Mouse (Mus musculus): Measurements from ENCODE around the gene Pcdh7. TPM values are rescaled to one million over a fixed set of nuclear protein-coding genes. Genes with fewer than 3 reads are reported as not detected.

The Pcdh7 gene
- polyA plus RNA-seq, 1 experiment from 2014 or later, result 1.2 TPM

DNA sequence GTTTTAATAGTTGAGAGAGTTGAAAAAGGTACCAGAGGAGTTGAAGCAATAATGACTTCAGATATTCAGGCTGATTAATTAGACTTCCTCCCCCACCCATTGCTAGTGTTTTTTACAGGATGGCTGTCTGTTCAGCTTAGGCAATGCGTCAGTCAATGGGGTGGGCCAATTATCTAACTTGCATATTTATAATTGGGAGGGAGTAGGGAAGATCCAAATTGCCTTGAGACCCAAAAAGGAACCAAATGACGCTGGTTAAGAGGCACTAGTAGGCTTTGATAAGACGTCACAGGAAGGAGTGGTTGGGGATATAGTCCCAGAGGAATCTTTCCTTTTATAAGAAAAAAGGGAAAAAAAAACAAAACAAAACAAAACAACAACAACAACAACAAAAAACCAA, 49.6 kb downstream of the Pcdh7 start:
- 89% methylated on average over 3 of the region's 3 CpGs for WGBS (ENCODE audit: missing documents)
- no peaks in the 10 kb centered on the region for H3K36me3 ChIP-seq (ENCODE audit: inconsistent target)
- no peaks in the 10 kb centered on the region for H3K79me2 ChIP-seq (ENCODE audit: inconsistent target)
- H3K27ac ChIP-seq, result no peak overlapping the region
- H3K4me3 ChIP-seq (ENCODE audit: inconsistent target), result no peak overlapping the region

DNA sequence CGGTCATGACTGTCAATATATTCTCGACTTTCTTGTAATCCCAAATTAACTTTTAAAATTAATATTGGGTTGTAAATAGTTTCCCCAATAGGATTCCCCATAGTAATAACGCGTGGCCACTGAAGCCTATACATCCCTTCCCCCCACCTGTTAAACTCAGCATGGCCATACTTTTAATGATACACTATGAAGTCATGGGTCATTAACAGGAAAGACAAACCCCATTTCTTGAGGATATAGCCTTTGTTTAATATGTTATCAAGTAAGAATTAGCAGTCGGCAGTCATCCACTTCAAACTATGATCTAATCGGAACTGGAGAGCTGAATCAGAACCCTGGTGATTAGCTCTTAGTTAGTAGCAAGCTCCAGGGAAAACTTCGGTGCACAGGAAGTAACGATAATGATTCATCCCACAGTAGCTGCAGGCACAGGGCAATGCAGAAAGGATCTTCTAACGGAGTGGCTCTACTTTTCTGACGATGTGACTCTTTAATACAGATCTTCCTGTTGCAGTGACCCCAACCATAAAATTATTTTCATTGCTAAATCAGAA, 50.8 kb downstream of the Pcdh7 start:
- WGBS (ENCODE audit: missing documents), result 97% methylated on average over 10 of the region's 10 CpGs
- H3K79me2 ChIP-seq (ENCODE audit: inconsistent target), result no peaks in the 10 kb centered on the region
- no peak overlapping the region for H3K4me3 ChIP-seq (ENCODE audit: inconsistent target)
- H3K36me3 ChIP-seq (ENCODE audit: inconsistent target), result no peaks in the 10 kb centered on the region
- H3K27ac ChIP-seq, result no peak overlapping the region

DNA sequence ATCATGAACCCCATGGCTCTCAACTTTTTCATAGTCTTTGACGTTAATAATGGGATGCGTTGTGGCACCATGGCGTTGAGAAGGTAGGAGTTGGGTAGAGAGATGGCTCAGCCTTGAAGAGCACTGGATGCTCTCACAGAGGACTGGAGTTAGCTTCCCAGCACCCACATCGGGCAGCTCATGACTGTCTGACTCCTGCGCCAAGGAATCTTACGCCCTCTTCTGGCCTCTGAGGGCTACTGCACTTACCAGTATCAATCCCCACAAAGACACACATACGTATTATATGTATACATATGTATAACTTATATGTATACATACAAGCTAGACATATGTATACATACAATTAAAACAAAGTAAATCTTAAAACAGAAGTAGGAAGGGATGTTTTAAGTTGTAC, 51.9 kb downstream of the Pcdh7 start:
- Histone ChIP-seq H3K27ac (no peak overlapping the region), H3K79me2 (ENCODE audit: inconsistent target) (no peaks in the 10 kb centered on the region), H3K36me3 (ENCODE audit: inconsistent target) (no peaks in the 10 kb centered on the region), H3K4me3 (ENCODE audit: inconsistent target) (no peak overlapping the region)
- WGBS (ENCODE audit: missing documents), result 97% methylated on average over 6 of the region's 7 CpGs

DNA sequence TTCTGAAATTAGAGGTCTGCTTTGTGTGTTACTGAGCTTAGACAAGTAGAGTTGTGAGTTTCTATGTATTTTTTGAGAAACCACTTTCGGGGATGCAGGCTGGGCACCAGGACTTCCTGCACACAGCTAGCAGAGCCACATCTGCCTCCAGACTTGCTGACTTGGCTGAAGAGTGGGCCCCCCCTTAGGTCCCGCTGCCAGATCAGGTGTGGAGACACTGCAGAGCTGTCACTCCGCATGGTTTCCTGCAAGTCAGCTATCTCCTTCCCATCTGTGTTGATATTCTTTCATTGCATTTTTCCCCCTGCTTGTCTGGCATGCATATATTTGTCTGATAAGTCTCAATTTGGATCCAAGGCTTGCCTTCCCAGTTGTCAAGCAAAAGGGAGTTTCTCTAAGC, 52.6 kb downstream of the Pcdh7 start:
- H3K79me2 ChIP-seq (ENCODE audit: inconsistent target), result no peaks in the 10 kb centered on the region
- no peak overlapping the region for H3K4me3 ChIP-seq (ENCODE audit: inconsistent target)
- WGBS (ENCODE audit: missing documents), result 43% methylated on average over 3 of the region's 3 CpGs
- no peak overlapping the region for H3K27ac ChIP-seq
- H3K36me3 ChIP-seq (ENCODE audit: inconsistent target), result no peaks in the 10 kb centered on the region

DNA sequence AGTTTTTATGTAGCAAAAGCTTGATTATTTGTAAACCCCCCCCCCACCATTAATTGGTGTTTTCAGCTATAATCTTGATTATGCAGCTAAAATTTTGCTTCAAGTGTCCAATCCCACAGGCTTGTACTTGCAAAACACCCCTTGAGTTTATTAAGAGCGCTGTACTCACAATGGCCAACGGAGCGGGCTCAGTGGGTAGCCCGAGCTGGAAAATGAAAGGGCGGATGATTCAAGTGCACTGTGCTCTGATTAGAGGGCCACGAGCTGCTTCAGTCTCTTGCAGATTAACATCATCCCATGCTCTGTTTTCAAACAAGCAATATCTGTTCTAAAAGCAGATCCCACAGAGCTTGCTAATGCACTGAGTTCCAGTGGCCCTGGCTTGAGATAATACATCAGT, 53.4 kb downstream of the Pcdh7 start:
- Histone ChIP-seq H3K36me3 (ENCODE audit: inconsistent target) (no peaks in the 10 kb centered on the region), H3K27ac (no peak overlapping the region), H3K79me2 (ENCODE audit: inconsistent target) (no peaks in the 10 kb centered on the region), H3K4me3 (ENCODE audit: inconsistent target) (no peak overlapping the region)
- WGBS (ENCODE audit: missing documents), result 91% methylated on average over 6 of the region's 6 CpGs

DNA sequence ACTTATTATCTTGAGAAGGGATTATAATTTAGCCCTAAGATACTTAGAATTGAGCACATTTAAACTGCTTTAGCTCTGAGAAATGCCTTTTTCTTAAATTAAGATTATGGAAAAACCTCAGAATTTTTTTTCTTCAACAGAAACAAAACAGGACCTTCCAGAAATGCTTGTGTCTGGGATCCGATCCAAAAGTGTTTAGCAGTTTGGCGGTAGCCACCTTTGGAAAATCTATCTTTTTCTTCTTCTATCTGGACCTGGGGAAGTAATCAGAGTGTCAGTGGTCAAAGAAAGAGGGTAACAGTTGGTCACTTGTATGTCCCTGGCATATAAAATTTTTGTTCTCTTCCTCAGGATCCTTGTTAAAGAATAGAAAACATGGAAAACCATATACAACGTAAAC, 54.9 kb downstream of the Pcdh7 start:
- Histone ChIP-seq H3K36me3 (ENCODE audit: inconsistent target) (no peaks in the 10 kb centered on the region), H3K4me3 (ENCODE audit: inconsistent target) (no peak overlapping the region), H3K79me2 (ENCODE audit: inconsistent target) (no peaks in the 10 kb centered on the region), H3K27ac (no peak overlapping the region)
- 86% methylated on average over 3 of the region's 3 CpGs for WGBS (ENCODE audit: missing documents)

DNA sequence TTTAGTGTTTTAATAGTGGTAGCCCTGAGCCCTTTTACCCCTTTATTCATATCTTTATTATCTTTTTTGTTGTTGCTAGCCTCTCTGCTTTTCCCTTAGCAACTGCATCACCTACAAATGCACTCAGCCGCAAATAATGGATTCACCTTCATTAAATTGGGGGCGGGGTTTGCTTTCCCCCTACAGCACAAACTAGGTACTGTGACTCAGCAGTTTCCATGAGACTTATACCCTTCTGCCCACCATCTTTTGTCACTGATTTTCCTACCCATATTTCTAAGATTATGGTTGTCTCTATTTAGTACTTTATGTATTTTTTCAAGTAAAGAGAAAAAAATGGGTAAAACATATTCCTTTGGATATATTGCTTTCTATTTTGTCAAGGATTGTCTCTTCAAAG, 56.7 kb downstream of the Pcdh7 start:
- no peak overlapping the region for H3K27ac ChIP-seq
- H3K36me3 ChIP-seq (ENCODE audit: inconsistent target), result no peaks in the 10 kb centered on the region
- WGBS (ENCODE audit: missing documents), result 94% methylated on average over 2 of the region's 2 CpGs

DNA sequence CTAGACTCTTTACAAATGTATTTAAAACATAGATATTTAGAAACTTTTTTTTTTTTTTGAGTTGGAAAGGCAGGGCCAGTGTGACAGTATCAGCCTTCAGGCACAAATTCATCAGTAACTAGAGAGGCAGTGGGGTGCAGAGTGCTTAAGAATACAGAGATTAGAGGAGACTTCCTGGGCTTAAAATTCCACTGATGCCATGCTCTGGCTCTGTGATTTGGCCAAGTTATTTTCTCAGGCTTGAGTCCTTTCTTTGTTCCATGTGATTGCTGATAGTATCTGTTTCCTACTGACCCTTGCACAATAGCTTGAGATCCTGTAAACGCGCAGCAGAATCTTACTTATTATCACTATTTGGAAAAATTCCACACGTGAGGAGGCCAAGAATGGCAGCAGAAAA, 60.3 kb downstream of the Pcdh7 start:
- Histone ChIP-seq H3K79me2 (ENCODE audit: inconsistent target) (no peaks in the 10 kb centered on the region), H3K4me3 (ENCODE audit: inconsistent target) (no peak overlapping the region), H3K36me3 (ENCODE audit: inconsistent target) (no peaks in the 10 kb centered on the region), H3K27ac (no peak overlapping the region)
- WGBS (ENCODE audit: missing documents), result 78% methylated on average over 3 of the region's 3 CpGs

More for the DNA sequence above, 56.7 kb downstream of the Pcdh7 start:
- Histone ChIP-seq H3K79me2 (ENCODE audit: inconsistent target) (no peaks in the 10 kb centered on the region), H3K4me3 (ENCODE audit: inconsistent target) (no peak overlapping the region)

DNA sequence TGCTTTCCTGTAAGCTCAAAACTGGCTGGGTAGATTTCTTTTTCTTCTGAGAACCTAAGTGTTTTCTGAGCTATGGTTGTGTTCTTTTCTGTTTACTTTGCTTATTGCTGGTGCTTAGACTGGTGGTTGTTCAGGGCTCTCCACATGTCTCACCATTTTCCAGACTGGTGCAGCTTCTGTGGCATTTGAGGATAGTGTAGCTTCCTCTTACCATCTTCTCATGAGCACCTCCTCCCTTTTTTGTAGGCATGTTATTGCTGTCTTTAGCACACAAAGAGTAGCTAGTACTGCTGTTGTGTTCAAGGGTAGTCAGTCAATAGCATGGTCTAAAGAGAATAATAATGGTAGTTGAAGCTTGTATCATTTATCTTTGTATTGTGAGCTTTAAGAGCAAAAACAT, 62.2 kb downstream of the Pcdh7 start:
- Histone ChIP-seq H3K79me2 (ENCODE audit: inconsistent target) (no peaks in the 10 kb centered on the region), H3K4me3 (ENCODE audit: inconsistent target) (no peak overlapping the region), H3K36me3 (ENCODE audit: inconsistent target) (no peaks in the 10 kb centered on the region), H3K27ac (no peak overlapping the region)

DNA sequence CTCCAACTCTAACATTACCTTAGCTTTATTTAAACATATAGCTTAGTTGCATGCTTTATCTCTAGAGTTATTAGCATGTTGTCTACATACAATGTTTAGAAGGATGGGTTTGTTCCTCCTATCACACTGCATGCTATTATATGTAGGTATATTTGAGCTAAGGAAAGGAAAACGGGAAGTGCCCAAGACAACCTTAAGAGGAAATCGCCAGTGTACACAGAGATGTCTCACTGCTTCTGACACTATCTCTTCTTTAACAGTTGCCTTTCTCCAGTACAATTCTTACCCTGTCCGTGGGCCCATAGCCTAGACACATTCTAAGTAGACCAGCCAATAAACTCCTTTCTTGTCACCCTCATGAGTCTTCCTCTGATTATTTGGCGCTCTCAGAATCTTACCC, 62.8 kb downstream of the Pcdh7 start:
- 66% methylated on average over 4 of the region's 4 CpGs for WGBS (ENCODE audit: missing documents)
- no peak overlapping the region for H3K27ac ChIP-seq
- no peaks in the 10 kb centered on the region for H3K36me3 ChIP-seq (ENCODE audit: inconsistent target)
- H3K79me2 ChIP-seq (ENCODE audit: inconsistent target), result no peaks in the 10 kb centered on the region
- no peak overlapping the region for H3K4me3 ChIP-seq (ENCODE audit: inconsistent target)

DNA sequence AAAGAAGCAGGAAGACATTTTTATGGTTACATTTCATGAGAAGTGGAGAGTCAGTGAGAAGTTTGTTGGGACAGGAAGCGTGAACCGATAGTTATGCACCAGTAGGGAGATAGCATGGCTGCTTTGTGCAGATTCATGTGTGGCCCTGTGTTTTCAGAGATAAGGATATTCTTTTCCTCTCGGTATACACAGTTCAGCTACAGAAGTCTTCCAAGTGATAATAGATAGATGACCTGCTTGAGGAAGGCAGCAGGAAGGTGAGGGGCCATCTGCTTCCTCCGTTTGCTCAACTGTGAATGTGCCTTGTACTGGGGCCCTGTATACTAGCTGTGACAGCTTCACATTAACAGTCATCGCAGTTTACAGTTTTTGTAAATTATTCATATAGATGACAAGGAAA, 64.2 kb downstream of the Pcdh7 start:
- WGBS (ENCODE audit: missing documents), result 25% methylated on average over 5 of the region's 5 CpGs
- H3K79me2 ChIP-seq (ENCODE audit: inconsistent target), result no peaks in the 10 kb centered on the region
- no peak overlapping the region for H3K4me3 ChIP-seq (ENCODE audit: inconsistent target)
- H3K27ac ChIP-seq, result no peak overlapping the region
- no peaks in the 10 kb centered on the region for H3K36me3 ChIP-seq (ENCODE audit: inconsistent target)

DNA sequence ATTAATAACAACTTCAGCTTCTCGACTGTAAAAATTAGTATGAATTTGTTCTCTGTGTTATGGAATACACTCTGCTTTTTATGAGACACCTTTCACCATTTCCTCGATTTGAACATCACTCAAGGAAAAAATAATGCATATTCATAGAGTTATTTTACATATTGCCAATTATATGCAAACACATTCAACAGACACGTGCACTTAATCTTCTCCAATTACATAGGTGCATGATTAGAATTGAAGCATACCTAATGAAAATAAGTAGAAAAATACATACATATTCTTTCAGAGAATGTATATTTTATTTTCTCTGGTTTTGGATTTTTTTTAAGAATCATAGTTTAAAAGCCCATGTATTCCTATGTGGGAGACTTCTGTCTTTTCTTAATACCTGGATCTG, 64.8 kb downstream of the Pcdh7 start:
- H3K4me3 ChIP-seq (ENCODE audit: inconsistent target), result no peak overlapping the region
- H3K27ac ChIP-seq, result no peak overlapping the region
- H3K79me2 ChIP-seq (ENCODE audit: inconsistent target), result no peaks in the 10 kb centered on the region
- WGBS (ENCODE audit: missing documents), result 36% methylated on average over 3 of the region's 3 CpGs
- no peaks in the 10 kb centered on the region for H3K36me3 ChIP-seq (ENCODE audit: inconsistent target)

DNA sequence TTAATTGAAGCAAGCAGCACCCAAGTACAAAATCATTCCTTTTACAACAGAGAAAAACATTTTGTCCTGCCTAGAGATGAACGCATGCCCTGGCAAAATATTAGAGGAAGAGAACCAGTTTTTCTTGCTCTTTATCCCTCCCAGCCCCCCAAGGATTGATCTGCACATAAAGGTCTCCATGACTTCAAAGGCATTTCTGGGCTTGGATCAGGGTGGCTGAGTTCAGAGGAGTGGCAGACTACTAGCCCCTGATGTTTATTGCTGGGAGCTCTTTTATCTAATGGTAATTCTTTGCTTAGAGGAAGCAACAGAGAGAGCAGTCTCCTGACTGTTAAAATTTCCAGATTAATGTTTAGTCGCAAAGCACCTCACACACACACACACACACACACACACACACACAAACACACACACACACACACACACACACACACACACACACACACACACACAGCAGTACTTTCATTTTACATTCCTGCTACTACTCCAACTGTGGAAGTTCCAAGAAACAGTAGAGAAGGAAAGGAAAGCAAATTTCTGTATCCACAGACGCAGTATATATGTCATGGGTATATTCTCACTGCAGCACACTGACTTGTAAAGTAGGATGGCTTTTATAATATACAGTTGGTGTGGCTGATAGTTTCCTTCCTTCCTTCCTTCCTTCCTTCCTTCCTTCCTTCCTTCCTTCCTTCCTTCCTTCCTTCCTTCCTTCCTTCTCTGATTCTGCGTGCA, 71.2 kb downstream of the Pcdh7 start:
- no peak overlapping the region for H3K27ac ChIP-seq
- H3K4me3 ChIP-seq (ENCODE audit: inconsistent target), result no peak overlapping the region
- 81% methylated on average over 3 of the region's 4 CpGs for WGBS (ENCODE audit: missing documents)
- H3K36me3 ChIP-seq (ENCODE audit: inconsistent target), result no peaks in the 10 kb centered on the region
- no peaks in the 10 kb centered on the region for H3K79me2 ChIP-seq (ENCODE audit: inconsistent target)

DNA sequence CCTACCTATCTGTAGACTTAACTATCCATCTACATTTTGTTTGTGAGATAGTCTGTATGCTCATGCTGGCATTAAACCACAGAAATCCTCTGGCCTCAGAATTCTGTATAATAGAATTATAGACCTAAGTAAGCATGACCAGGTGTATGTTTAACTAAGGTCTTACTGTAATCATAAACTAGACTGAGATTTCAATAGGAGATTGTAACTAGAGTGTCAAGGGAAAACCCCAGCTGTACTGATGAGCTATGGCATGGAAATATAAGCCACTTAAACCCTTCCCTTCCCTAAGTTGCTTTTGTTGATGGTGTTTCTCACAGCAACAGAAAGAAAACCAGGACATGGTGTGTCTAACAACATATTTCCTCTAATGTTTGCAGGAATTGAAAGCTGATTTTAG, 78.6 kb downstream of the Pcdh7 start:
- Histone ChIP-seq H3K79me2 (ENCODE audit: inconsistent target) (no peaks in the 10 kb centered on the region), H3K27ac (no peak overlapping the region), H3K4me3 (ENCODE audit: inconsistent target) (no peak overlapping the region), H3K36me3 (ENCODE audit: inconsistent target) (no peaks in the 10 kb centered on the region)

DNA sequence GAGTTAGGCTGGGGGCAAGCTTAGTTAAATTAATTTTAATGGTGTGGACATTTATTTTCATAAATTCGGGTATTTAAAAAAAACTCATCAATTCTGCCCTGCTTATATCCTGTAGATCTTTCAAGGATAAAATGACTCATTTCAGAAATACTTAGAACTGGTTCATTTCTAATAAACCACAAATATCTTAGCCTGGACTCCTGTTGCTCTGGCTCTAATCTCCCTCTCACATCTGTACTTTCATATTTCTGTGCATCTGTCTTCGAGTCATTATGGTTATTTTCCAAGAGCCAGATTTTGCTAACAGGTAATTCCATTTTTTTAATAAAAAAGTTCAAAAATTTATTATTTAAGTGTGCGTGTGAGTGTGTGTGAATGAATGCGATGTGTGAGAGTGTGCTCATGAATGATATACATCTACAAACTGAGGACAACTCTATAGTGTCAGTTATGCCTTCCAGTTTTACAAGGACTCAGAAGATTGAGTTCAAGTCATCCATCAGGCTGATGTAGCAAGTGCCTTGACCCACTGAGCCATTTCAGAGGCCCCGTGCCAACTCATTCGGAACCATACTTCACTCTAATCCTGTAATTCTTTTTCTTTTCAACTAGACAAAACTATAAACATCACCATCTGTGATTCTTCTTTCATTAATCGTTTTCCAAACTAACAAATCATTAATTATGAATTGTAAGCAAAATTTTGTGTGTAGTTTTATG, 80.3 kb downstream of the Pcdh7 start:
- 83% methylated on average over 7 of the region's 7 CpGs for WGBS (ENCODE audit: missing documents)
- H3K36me3 ChIP-seq (ENCODE audit: inconsistent target), result no peaks in the 10 kb centered on the region
- H3K79me2 ChIP-seq (ENCODE audit: inconsistent target), result no peaks in the 10 kb centered on the region
- no peak overlapping the region for H3K27ac ChIP-seq
- H3K4me3 ChIP-seq (ENCODE audit: inconsistent target), result no peak overlapping the region
